Mouse (Mus musculus): Measurements from ENCODE around the gene St3gal5. TPM values are rescaled to one million over a fixed set of nuclear protein-coding genes. Genes with fewer than 3 reads are reported as not detected.

The St3gal5 gene
- total RNA-seq, 4 experiments from 2014 or later: 157 to 182 (median 165) TPM

DNA sequence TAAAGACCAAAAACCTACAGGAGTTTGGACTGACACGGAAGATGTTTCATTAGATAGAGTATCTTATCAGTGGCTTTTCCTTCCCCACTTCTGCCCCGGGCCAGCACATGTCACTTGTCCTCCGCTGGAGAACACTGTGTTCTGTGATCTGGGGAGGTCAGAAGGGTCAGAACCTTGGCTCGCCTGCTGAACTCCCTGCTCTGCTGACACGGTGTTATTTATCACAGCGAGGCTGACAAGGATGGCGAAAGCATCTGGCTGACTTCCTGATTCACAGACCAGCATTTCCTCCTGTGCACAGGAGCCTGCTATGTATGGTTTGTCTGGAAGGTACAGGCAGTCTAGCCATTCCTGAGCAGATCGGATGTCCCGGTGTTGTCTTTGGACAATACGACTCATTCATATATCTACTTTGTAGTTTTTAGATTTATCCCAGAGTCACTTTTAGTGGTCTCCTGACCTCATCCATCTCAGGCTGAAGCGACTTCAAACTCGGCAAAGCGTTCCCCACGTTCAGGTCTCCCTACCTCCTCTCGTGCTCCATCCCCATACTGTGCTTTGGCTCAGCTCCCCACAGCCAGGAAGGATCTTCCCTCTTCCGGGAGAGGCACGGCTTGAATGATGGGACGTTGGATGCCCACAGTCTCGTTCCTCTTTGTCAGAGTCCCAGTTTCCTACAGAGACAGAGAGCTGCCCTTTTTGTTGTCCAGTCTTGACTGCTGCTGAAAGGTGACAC lies 64.9 kb downstream of the St3gal5 start:
- no peak for DNase-seq (ENCODE audit: low spot score in 2 of 2)

DNA sequence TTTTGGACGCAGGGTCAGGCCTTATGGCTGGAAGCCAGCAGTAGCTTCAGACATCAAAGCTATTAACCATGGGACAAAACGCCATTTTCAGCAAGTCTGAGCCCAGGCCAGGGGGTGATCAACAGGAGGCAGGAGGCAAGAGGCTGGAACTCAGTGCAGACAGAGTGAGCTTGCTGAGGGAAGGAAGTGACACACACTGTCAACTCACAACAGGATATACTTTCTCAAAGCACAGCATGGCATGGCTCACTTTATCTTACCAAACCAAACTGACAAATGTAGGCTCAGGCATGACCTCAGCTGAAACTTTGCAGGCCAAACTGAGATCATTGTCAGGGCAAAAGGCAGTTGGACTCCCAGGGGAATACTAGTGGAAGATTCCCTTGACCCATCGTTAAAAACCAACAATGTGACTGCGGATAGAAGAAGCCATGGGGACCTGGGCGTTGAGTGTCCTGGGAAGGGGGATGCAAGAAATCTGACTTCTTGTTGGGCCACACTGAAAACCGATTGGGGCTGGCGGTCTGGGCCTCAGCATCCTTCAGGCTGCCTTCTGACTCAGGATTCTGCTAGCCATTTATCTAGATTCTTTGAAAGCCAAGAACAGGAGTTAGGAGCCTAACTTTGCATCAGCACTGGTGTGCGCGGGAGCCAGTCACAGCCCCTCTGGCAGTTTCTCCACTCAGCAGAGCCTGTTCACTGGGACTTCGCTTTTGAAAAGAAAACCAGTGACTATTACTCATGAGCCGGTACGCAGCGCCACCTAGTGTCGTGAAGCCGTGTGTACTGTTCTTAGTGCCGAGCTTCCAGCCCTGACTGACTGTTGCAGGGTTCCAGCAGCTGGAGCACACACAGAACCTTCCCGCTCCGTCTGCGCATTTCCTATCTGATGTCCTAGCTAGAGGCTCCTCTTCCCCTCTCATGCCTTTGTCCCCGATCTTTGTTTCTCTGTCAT lies 67.2 kb downstream of the St3gal5 start:
- DNase-seq (ENCODE audit: low spot score in 2 of 2): peak; percentile 60 to 90

DNA sequence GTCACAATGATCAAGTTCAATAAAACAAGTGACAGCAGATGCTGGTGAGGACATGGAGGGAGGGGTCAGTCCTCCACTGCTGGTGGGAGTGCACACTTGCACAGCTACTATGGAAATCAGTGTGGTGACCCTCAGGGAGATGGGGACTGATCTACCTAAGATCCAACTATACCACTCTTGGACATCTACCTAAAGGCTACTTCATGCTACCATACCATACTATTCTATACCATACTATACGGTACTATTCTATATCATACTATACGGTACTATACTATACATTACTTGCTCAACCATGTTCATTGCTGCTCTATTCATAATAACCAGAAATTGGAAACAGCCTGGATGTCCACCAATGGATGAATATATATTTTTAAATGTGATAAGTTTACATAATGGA lies 68.5 kb downstream of the St3gal5 start:
- DNase-seq (ENCODE audit: low spot score in 2 of 2): no peak

DNA sequence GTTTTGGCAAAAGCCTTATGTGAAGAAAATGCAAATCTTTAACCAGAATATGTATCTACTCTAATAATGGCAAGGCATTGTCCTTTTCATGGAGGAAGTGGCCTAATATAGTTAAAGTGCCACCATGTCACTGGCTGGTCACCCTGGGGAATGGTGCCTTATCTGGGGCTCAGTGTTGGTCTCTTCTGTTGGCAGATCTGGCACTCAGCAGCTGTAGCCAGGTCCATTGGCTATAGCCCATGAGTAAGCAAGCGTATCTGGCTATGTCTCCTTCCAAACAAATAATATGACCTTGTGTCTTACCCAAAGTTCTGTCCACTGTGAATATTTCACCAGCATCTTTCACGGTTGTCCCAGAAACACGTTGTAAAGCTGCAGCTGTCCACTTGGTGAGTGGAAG lies 74.0 kb downstream of the St3gal5 start:
- DNase-seq (ENCODE audit: low spot score in 2 of 2): no peak

DNA sequence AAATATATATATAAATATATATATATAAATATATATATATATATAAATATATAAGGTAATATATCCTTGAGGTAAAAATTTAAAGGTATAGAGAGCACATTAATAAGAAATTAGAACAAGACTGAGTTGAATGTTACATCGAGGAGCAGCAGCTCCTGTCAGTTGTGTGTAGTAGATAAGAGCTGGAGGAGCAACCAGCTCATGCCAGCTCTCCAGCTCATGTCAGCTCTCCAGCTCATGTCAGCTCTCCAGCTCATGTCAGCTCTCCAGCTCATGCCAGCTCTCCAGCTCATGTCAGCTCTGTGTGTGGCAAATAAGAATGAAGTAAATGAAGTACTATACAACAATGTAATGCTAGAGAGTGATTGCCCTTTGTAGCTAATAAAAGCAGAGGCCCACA lies 76.0 kb downstream of the St3gal5 start:
- DNase-seq (ENCODE audit: low spot score in 2 of 2): no peak

DNA sequence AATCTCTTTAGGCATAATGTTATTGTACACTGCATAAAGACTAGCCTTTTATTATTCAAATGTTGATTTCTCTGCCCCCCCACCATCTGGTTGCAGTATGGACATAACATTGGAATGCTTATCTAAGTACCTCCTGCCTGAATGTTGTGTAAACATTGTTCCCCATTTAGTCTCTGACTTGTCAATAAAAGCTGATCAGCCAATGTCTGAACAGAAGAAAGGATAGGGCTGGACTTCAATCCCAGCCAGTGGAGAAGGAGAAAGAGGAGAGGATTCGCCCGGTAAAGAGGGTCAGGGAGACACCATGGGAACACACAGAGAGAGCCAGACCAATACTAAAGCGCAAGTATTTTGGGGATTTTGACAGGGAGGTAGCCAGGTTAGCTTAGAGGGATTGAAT lies 78.0 kb downstream of the St3gal5 start:
- no peak for DNase-seq (ENCODE audit: low spot score in 2 of 2)

DNA sequence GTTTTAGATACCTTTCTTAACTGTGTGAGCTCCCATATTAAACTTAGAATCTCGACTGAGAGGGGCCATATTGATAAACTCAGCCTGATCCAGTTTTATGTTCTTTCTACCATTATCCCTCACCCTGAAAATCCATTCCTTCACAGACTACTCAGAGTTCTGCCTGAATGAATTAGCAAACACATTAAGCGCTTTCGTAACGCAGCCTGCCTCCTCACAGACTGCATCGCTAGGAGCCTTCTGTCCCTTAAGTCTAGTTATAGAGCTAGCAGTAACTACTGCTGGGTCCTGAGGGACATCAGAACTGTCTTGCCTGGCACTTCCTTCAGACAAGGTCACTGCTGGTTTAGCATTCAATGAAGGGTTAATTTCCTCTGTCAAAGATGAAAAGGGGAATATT lies 78.6 kb downstream of the St3gal5 start:
- no peak for DNase-seq (ENCODE audit: low spot score in 2 of 2)

DNA sequence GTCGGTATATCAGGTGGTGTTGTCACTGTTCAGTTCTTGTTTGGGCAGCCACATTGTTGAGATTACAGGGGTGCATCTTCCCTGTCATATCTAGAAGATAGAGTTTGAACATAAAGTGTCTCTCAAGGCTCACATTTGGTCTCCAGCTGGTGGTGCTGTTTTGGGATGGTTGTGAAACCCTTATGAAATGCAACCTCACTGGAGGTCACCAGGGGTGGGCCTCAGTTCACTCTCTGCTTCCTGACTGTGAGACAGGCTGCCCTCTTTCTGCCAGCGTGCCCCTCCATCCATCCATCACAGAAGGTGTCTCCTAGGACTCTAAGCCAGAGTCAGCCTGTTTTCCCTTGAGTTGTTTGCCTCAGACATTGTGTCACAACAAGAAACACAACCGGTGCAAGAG lies 80.0 kb downstream of the St3gal5 start:
- no peak for DNase-seq (ENCODE audit: low spot score in 2 of 2)

DNA sequence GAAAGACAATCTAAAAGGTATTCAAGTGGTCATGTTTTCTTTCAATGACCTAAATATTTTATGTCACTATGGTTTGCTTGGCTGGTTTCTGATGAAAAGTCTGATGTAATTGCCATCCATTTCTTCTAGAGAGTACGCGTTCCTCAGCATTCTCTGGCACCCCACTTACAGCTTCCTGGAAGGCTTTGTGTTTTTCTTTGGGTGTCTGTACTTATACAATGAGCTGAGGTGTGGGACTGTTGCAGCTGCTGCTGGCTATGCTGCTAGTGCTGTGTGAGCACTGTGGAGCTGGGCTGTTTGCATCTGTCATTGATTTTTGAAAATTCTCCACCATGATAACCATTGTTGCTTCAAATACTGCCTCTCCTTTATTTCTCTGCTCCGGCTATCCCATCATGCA lies 81.6 kb downstream of the St3gal5 start:
- no peak for DNase-seq (ENCODE audit: low spot score in 2 of 2)

DNA sequence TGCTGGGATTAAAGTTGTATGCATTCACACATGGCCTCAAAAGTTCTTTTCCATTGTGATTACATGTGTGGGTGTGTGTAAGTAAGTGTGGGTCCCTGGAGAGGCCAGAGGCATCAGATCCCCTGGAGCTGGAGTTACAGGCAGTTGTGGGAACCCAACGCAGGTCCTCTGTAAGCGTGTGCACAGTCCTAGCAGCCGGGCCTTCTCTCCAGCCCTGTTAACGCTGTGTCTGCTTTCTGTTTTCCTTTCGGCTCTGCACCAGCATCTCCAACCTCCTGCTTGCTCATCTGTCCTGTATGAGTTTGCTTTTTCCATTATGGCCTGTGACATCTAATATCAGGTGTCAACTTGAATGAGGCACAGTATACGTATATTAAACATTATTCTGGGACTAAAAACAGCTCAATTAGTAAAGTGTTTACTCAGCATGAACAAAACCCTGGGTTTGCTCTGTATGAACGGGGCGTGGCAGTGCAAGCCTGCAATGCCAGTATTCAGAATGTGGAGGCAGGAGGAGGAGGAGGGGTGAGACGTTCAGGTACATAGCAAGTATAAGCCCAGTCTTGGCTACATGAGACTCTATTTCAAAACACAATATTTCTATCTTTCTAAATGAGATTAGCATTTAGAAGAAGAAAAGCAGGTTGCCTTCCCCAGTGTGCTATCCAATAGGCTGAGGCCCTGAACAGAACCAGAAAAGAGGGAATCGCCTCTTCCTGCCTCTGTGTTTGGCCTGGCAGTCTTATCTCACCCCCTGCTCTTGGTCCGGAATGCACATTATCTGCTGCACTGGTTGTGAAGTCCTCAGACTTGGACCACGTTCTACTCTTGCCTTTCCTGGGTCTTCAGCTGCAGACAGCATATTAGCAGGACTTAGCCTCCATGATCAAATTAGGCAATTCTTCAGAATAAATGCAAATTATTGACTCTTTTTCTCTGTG lies 82.4 kb downstream of the St3gal5 start:
- DNase-seq (ENCODE audit: low spot score in 2 of 2): no peak

DNA sequence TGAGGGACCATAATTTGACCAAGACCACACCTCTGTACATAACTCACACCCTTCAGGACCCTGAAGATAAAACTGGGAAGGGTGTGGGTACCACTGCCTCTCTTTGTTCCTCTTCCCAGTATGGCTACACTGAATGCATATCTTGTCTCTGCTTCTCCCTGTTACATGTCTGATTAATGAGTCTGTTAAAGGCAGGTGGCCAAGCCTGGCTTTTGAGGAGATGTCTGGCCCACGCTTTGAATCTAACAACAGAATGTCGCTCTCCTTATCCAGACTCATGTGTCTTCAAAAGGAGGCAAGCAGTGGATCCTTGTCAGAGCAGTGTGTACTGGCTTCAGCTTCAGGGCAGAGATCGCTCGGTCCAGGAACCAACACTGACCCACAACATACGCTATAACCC lies 87.2 kb downstream of the St3gal5 start:
- DNase-seq (ENCODE audit: low spot score in 2 of 2): no peak

DNA sequence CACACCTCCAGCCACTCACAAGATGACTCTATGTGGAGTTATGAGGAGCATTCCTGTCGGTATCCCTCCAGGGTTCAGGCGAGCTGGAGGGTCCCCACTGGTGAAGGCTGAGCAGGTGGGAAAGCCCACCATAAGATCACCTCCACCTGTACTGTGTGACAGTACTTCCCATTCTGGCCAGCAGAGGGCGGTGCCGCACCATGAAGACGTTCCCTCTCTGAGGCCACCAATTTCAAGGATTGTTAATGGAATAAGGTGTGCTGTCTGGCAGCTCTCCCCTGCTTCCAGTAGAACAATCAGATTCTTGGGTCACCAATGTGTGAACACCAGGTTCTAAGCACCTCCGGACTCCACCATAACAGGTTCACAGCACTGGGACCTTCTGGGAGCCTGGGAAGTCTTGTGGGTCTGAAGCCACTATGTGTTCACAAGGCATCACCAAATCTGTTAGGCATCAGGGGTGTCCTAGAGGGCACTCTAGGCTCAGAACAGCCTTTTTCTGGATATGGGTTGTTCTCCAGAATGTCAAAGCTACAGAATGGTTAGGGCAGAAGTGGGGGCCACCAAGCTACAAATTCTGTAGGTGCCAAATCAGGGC lies 88.6 kb downstream of the St3gal5 start:
- DNase-seq (ENCODE audit: low spot score in 2 of 2): peak in 1 of 2 experiments; percentile 89

DNA sequence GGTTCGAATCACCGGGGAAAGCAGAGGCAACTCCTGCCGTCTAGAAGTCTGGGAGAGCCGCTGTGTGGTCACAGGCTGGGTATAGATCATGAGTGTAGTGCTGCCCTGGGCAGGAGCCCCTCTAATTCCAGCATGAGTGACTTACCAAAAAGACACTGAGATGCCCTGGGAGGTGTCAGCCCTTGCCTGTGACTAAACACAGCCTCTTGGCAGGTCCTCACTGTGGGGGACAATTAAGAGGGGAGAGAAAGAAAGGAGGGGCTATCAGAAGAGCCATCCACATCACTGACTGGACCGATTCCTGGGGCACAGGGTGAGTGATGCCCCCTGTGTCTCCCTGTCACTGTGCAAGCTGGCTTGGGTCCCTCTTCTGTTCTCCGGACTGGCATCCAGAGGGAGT lies 89.4 kb downstream of the St3gal5 start:
- DNase-seq (ENCODE audit: low spot score in 2 of 2): no peak

DNA sequence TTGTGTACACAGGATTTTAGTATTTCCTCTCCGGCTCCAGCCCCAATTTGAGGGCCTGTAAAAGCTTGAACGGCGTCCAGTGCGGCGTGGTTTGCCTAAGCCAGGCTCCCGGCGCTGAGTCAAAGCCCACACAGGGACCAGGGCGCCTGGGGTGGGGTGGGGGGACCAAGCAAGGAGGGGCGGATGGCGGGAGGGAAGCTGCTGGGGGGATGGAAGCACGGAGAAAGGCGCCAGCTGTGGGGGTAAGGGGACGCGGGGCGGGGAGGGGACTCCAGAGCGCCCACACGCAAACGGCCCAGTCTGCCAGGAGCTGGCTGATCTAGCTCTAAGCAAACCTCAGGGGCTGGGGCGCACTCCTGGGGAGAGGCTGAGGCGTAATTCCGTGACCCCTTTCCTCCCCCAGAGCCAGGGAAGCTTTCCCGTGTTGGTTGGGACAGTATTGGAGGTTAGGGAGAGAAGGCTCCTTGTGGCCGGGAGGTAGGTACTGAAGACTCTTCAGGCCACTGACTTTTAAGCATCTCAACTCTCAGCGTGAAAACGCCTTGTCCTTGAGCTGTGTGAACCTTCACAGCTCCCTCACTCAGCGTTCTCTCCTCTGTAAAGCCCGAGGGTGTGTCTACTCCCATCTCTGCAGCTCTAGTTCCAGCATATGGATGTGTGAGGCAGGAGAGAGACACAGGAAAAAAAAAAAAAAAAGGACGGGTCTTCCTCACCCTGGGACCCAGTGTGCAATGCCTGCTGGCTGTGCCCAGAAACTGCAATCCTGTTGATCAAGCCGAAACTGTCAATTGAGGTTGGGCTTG lies 91.9 kb downstream of the St3gal5 start:
- no peak for DNase-seq (ENCODE audit: low spot score in 2 of 2)

DNA sequence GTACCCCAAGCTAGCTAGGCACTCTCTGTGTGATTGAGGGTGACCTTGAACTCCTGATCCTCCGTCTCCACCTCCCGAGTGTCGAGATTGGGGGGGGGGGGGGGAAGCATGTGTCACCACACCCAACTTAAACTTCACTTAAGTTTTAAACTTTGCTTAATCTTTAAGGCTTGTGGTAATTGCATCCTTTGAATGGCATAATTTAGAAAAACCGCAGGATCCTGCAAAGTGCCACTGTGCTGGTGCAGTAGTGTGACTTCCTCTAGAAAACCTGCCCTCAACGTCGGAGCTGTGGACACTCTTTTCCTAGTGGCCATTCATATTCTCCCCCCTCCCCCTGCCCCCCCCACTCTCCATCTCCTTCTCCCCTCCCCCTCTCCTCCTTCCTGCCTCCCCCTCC lies 92.7 kb downstream of the St3gal5 start:
- no peak for DNase-seq (ENCODE audit: low spot score in 2 of 2)

DNA sequence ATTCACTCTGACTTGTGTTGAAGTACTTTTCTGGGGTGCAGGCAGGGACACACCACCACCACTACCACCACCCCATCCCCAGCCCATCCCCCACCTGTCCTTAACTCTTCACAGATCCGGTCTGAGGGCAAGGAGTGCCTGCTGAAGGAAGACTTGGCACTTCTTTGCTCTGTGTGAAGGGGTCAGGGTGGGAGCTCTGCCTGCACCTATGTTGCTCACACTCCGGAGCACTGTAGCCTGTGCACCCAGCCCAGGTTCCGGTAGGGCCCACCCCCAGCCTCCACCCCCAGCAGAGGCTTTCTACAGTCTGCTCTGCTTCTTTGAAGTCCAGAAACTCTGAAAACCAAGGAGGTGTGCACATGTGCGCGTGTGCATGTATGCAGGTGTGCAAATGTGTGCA lies 93.2 kb downstream of the St3gal5 start:
- no peak for DNase-seq (ENCODE audit: low spot score in 2 of 2)

DNA sequence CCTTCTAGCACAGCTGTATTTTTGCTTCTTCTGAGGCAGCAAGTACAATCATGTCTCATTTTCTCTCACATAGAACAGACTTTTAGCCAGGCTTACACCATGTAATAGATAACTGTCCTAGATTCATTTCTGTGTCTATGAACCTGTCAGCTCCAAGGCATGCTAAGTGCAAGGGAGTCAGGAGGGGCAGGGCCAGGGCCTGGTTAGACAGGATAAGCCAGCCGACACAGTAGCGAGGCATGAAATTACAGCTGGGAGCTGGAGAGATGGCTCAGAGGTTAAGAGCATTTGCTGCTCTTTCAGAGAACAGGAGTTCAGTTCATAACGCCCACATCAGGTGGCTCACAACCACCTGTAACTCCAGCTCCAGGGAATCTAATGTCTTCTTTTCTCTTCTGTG lies 99.3 kb downstream of the St3gal5 start:
- DNase-seq (ENCODE audit: low spot score in 2 of 2): no peak

DNA sequence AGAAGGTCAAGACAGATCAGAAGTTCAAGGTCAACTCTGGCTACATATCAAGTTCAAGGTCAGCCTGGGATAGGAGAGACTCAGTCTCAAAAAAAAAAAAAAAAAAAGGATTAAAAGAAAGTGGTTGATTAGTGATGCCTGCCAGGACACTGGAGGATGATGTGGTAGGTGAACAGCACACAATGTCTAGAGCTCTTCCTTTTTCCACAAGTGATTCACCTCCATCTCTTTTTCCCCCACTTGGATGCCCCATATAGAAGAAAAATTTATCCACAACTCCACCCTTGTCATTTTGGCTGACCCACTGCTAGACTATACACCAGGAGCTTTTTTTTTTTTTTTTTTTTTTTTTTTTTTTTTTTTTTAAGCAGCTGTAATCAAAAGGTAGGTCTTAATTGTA lies 100.1 kb downstream of the St3gal5 start:
- DNase-seq (ENCODE audit: low spot score in 2 of 2): no peak

DNA sequence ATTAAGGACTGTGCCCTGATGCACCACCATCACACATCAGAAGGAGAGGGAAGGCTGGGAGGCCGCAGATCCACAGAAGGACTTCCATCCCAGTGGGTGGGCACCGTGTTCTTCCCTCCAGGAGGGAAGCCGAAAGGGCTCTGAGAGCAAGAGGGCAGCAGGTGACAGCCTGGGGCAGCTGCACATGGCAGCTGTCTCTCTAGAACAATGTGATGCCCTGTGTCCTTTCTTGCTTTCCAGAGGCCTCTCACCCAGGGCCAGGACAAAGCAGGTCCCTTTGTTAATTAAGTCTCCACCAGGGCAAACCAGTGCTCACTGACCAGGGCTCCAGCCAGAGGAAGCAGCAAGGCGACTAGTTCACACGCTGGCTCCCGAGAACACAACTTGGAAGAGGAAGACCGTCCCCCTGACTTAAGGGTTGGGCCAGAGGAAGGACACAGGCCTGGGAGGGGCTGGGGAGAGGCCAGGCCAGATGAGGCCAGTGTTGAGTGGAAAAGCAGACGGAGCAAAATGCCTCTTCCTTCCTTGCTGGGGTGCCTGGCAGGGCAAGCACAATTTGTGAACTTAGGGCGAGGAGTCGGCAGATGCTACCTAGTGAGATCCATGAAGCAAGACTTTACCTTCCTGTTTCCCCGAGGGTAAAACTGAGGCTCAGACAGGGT lies 103.3 kb downstream of the St3gal5 start:
- DNase-seq (ENCODE audit: low spot score in 2 of 2): no peak

DNA sequence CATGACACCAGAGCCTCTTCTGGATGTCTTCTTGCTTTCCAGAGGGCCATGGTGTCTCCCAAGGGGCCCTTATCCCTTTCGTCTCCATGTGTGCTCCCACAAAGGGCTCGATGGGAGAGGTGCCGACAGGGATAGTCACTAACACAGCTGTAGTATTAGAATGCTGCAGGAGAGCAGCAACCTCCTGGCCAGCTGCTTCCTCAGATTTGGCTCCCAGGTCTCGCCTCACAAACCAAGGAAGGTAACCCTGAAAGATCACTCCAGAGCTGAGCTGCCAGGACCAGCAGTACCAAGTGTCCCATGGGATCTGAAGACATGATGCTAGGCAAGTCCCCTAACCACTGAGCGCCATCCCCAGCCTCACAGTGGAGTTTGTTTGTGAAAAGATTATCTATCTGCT lies 105.3 kb downstream of the St3gal5 start:
- no peak for DNase-seq (ENCODE audit: low spot score in 2 of 2)
